18 mouse cellular contexts compared by ENCODE assay signal in the genomic region with DNA sequence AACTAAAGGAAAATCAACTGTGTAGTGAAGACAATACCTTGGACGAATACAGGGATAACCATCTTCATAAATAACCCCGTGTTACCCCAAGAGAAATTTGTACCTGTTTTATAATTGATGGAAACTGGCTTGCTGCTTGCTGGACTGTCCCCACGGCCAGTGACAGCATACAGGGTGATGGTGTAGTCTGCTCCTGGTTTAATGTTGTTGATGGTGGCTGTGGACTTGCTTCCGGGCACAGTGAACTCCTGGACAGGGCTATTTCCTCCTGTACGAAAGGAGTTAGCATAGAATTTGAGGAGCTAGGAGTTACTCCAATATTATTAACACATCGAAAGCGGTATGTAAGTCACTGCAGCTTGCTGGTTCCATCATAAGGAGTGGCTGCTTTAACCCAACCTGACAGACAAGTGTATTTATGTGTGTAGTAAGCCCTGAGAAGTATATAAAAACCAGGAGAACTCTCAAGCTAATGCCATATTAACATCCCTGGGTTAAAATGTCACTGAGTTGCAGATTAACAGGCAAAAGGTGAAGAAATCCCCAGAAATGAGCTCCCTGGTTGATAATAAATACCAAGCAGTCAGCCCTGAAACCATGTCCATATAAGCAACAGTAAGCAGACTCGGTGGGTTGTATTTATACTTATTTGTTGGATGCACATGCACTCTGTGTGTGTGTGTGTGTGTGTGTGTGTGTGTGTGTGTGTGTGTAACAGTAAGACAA.
"Had no signal": no experiment of that assay in that cellular context is flagged by ENCODE, and none has a peak within 500 bp of the region (broad histone marks: within the 10 kb centered on the region; RNA-seq: fewer than 3 reads in every experiment).

No protein-coding gene starts in this region.

- H3K36me3 ChIP-seq: midbrain, embryonic 15.5 days had no signal

- H3K9me3 ChIP-seq: limb, embryonic 12.5 days; limb, embryonic 15.5 days; midbrain, embryonic 12.5 days; midbrain, embryonic 15.5 days; neural tube, embryonic 13.5 days; stomach, embryonic 15.5 days had no signal

- H3K4me3 ChIP-seq: limb, embryonic 12.5 days; limb, embryonic 15.5 days; midbrain, embryonic 12.5 days; midbrain, embryonic 15.5 days; neural tube, embryonic 13.5 days; stomach, embryonic 15.5 days had no signal

- DNase-seq: left cerebral cortex, postnatal 4 days; liver, postnatal 0 days; lung, embryonic 14.5 days; retina, postnatal 1 day; right cerebral cortex, postnatal 25 days; spleen, adult 18-20 months; thymus, postnatal 25 days had no signal

- H3K4me2 ChIP-seq: limb, embryonic 12.5 days; limb, embryonic 15.5 days; liver, embryonic 11.5 days; lung, embryonic 14.5 days; midbrain, embryonic 12.5 days; midbrain, embryonic 15.5 days; neural tube, embryonic 13.5 days; stomach, embryonic 15.5 days had no signal

- H3K9ac ChIP-seq: limb, embryonic 12.5 days; limb, embryonic 15.5 days; liver, embryonic 14.5 days; liver, postnatal 0 days; lung, embryonic 14.5 days; midbrain, embryonic 12.5 days; midbrain, embryonic 15.5 days; neural tube, embryonic 13.5 days; stomach, embryonic 15.5 days had no signal

- H3K27ac ChIP-seq: limb, embryonic 12.5 days; limb, embryonic 15.5 days; liver, embryonic 14.5 days; macrophage; midbrain, embryonic 12.5 days; midbrain, embryonic 15.5 days; neural tube, embryonic 13.5 days; stomach, embryonic 15.5 days had no signal

- H3K4me1 ChIP-seq: limb, embryonic 12.5 days; limb, embryonic 15.5 days; midbrain, embryonic 12.5 days; midbrain, embryonic 15.5 days; neural tube, embryonic 13.5 days; stomach, embryonic 15.5 days had no signal

- H3K27me3 ChIP-seq: limb, embryonic 12.5 days; limb, embryonic 15.5 days; midbrain, embryonic 15.5 days; neural tube, embryonic 13.5 days; stomach, embryonic 15.5 days had no signal

- ATAC-seq: intestine, postnatal 0 days; liver, postnatal 0 days; lung, postnatal 0 days; midbrain, embryonic 15.5 days had no signal
